Mouse (Mus musculus) hindbrain, embryonic 13.5 days (tissue): ENCODE data around the gene Dclk1. TPM values are rescaled to one million over a fixed set of nuclear protein-coding genes. Genes with fewer than 3 reads are reported as not detected.
A peak's percentile ranks its signal among the peaks of the same experiment; 100 is the strongest.

Experiments used
- ATAC-seq: fragments of 200-750 bp; cut with Nextera tagmentation; 2 replicates; pipeline ENCODE4 v1.8.0; 2017; ENCODE audit warnings: moderate TSS enrichment; ENCODE audit not compliant: low FRiP score
- H3K27ac ChIP-seq: fragments of 300-500 bp; sonication (generic); 2 replicates; pipeline ENCODE4 v1.5.1; 2015; ENCODE audit warnings: inconsistent platforms, mild to moderate bottlenecking, moderate library complexity
- H3K27me3 ChIP-seq: fragments of 300-500 bp; sonication (generic); 2 replicates; pipeline ENCODE4 v1.6.1; 2015; ENCODE audit warnings: mild to moderate bottlenecking, inconsistent platforms
- H3K36me3 ChIP-seq: fragments of 300-500 bp; sonication (generic); 2 replicates; pipeline ENCODE4 v1.6.1; 2015; ENCODE audit warnings: mild to moderate bottlenecking, inconsistent platforms
- H3K4me1 ChIP-seq: fragments of 300-500 bp; sonication (generic); replicated peaks from 2 replicates; pipeline ENCODE4 v1.6.1; 2015; ENCODE audit warnings: inconsistent platforms
- H3K4me2 ChIP-seq: fragments of 300-500 bp; sonication (generic); 2 replicates; pipeline ENCODE4 v1.6.1; 2015; ENCODE audit warnings: inconsistent platforms, mild to moderate bottlenecking, moderate library complexity
- H3K4me3 ChIP-seq: fragments of 300-500 bp; sonication (generic); 2 replicates; pipeline ENCODE4 v1.5.1; 2015; ENCODE audit warnings: mild to moderate bottlenecking, inconsistent platforms
- H3K9ac ChIP-seq: fragments of 300-500 bp; sonication (generic); 2 replicates; pipeline ENCODE4 v1.6.1; 2015; ENCODE audit warnings: mild to moderate bottlenecking, inconsistent platforms
- H3K9me3 ChIP-seq: fragments of 300-500 bp; sonication (generic); 2 replicates; pipeline ENCODE4 v1.6.1; 2016; ENCODE audit warnings: inconsistent platforms
- WGBS: fragments of 180-500 bp; shearing (Covaris S2); methylation state at CpG from one replicate; pipeline ENCODE4 v1.1.7; 2015; 5-methylcytosine and 5-hydroxymethylcytosine counted together
- polyA plus RNA-seq: library from polyadenylated mRNA; unstranded; fragments of >200 nt; fragmentation: Nextera tagmentation; extraction: Ambion mirVana; gene quantifications from 2 replicates; pipeline ENCODE4 v1.2.1, GENCODE M21; 2015

Gene Dclk1
- polyA plus RNA-seq, 1 experiment from 2014 or later, result 236 TPM

DNA sequence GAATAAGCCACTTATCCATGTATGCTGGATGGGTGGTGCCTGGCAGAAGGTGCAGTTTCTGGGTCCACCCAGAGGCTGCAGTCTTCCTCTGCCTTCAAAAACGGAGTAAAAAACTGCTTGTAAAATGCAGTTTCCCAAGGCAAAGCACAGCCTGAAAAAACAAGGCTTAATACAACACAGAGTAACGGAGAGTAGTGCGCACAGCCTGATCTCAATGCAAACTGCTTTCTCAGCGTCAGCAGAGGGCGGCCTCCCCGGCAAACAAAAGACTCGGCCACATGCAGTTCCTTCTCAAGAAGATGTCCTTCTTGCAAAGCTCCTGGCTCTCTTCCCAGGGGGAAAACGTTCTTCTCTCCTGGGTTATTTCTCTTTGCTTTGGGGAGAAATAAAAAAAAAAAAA, 300.1 kb downstream of the Dclk1 start:
- Histone ChIP-seq H3K4me1 (peaks cover 57% of the 10 kb centered on the region), H3K27me3 (no peaks in the 10 kb centered on the region), H3K4me2 (peak overlapping the region; percentile 41), H3K27ac (peak overlapping the region; percentile 87), H3K9ac (peak overlapping the region; percentile 62), H3K9me3 (no peaks in the 10 kb centered on the region), H3K4me3 (no peak overlapping the region), H3K36me3 (no peaks in the 10 kb centered on the region)
- ATAC-seq, result peak; percentile 67
- WGBS, result 5% methylated on average over 8 of the region's 8 CpGs

DNA sequence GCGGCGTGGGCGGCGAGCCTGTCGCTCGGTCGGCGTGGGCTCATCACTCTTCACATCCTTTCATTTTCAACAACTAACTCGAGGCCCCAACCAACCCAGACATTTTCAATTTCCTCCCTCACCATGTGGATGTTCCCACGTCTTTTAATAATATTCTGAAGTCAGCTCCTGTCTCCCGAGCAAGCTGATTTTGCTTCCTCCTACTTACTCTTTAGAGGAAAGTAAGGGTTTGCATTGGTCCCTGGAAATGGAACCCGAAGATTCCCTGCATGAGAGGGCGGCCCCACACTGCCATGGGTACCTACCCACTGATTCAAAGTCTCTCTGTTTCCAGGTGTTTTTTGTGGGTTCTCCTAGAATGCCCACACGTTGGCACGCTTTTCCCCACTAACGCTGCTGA, 300.8 kb downstream of the Dclk1 start:
- H3K27ac ChIP-seq, result peak overlapping the region; percentile 87
- H3K36me3 ChIP-seq, result no peaks in the 10 kb centered on the region
- no peak overlapping the region for H3K4me3 ChIP-seq
- peak overlapping the region; percentile 62 for H3K9ac ChIP-seq
- peaks cover 52% of the 10 kb centered on the region for H3K4me1 ChIP-seq
- H3K27me3 ChIP-seq, result no peaks in the 10 kb centered on the region
- ATAC-seq, result no peak
- 68% methylated on average over 16 of the region's 16 CpGs for WGBS
- no peaks in the 10 kb centered on the region for H3K9me3 ChIP-seq
- H3K4me2 ChIP-seq, result peak overlapping the region; percentile 41

DNA sequence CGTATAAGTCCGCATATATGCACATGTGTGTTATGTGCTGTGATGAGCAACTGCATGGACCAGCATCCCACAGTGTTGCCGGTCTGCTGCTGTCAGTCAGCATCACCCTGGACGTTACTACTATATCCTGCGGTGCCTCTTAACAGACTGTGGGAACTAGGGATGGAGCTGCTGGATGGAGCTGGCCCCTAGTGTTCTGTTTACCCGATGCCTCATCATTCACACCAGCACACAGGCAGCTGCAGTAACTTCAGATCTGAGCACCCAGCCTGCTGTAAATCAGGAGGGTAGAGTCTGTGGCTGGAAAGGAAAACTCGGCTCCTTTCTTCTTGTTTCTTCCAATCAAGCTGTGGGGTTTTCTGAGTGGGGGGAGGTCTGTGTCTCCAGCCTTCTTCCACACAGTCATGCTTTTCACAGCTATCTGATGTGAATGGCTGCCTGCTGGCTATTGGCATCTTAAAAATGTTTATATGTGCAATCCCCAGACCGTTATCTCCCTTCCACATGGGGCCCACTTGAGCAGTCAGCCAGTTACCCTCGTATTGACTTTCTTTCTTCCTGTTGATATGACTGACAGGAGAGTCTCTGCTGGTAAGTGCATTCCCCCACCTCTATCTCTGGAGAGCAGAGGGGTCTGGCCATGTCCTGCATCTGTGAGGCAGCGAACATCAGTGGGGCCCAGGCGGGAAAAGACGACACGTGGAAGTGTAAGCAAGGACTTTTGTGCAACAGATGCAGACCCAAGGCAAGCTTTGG, 301.9 kb downstream of the Dclk1 start:
- peaks cover 49% of the 10 kb centered on the region for H3K4me1 ChIP-seq
- H3K9me3 ChIP-seq, result no peaks in the 10 kb centered on the region
- no peaks in the 10 kb centered on the region for H3K36me3 ChIP-seq
- 57% methylated on average over 13 of the region's 13 CpGs for WGBS
- no peak overlapping the region for H3K4me3 ChIP-seq
- 0 out of 2 replicates have a peak overlapping the region, but pooled peaks have one; percentile 0 for H3K9ac ChIP-seq
- no peak overlapping the region for H3K4me2 ChIP-seq
- peak overlapping the region; percentile 87 for H3K27ac ChIP-seq
- no peaks in the 10 kb centered on the region for H3K27me3 ChIP-seq
- no peak for ATAC-seq

DNA sequence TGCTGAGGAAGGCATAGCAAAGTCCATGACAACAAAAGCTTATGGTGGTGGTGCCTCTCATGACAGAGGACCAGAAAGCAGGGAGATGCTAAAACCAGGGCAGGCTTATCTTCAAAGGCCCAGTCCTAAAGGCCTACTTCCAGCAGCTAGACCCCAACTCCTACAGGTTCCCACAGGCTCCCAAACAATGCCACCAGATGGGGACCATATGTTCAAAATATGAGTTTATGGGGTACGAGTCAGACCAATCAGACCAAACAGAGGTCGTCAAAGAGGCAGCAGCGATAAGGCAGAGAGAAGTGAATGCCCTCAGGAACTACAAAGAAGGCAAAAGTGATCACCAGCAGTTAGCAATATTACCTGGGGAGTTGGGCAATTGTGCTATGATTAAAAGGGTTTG, 303.1 kb downstream of the Dclk1 start:
- Histone ChIP-seq H3K4me1 (peaks cover 40% of the 10 kb centered on the region), H3K4me3 (no peak overlapping the region), H3K4me2 (no peak overlapping the region), H3K27me3 (no peaks in the 10 kb centered on the region), H3K27ac (no peak overlapping the region), H3K36me3 (no peaks in the 10 kb centered on the region), H3K9ac (no peak overlapping the region), H3K9me3 (no peaks in the 10 kb centered on the region)
- no peak for ATAC-seq
- 72% methylated on average over 3 of the region's 3 CpGs for WGBS

DNA sequence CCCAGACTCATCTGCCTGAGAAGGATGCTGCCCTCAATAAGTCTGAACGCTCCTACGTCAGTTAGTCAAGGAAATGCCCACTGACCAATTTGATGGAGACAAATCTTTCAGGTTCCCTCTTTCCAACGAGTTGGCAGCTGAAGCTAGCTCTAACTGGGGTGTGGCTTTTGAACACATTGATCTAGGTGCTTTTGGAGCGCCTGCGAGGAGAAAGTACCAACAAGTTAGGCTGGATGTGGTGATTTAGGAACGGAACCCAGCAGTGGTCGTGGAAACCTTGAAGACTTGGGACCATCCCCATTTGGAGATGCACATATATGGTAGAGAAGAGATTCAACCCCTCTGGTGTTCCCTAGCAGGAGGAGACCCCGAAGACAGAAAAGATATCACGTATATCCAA, 303.8 kb downstream of the Dclk1 start:
- Histone ChIP-seq H3K36me3 (no peaks in the 10 kb centered on the region), H3K27ac (no peak overlapping the region), H3K27me3 (no peaks in the 10 kb centered on the region), H3K4me3 (no peak overlapping the region), H3K9ac (no peak overlapping the region), H3K4me1 (peaks cover 40% of the 10 kb centered on the region), H3K9me3 (no peaks in the 10 kb centered on the region), H3K4me2 (no peak overlapping the region)
- WGBS, result 92% methylated on average over 9 of the region's 9 CpGs
- no peak for ATAC-seq

DNA sequence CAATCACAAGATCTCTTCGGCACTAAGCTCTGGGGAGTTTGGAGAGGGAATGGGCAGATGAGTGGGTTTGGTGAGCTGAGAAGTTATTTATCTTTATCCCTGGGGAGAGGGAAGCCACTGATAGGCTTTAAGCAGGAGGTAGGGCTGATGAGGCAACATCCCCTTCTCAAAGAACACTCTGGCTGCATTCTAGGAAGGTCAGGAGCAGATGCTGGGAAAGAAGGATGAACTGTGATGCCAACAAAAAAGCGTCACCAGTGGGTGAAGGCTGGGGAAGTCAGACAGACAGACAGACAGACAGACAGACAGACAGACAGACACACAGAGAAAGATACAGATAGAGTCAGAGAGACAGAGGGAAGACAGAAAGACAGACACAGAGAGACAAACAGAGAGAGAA, 304.9 kb downstream of the Dclk1 start:
- no peak overlapping the region for H3K4me2 ChIP-seq
- WGBS, result 73% methylated on average over 2 of the region's 2 CpGs

DNA sequence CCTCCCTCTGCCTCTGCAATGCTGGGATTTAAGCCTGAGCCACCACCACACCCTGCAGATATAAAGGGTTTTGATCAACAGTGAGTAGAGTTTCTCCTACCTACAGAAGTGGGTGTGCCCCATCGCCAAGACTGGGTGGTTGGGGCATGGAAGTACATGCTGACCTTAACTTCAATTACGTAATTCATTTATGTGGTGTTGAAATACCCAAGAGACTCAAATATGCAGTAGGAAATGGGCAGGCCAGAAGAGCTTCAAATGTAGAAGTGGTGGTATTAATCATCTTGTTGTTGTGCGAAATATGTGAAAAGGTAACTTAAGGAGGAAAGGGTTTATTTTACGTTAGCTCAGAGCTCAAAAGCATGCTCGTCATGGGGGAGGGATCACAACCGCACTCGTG, 307.2 kb downstream of the Dclk1 start:
- Histone ChIP-seq H3K9me3 (no peaks in the 10 kb centered on the region), H3K4me2 (no peak overlapping the region), H3K27ac (no peak overlapping the region), H3K4me3 (no peak overlapping the region), H3K36me3 (no peaks in the 10 kb centered on the region), H3K4me1 (peaks cover 8% of the 10 kb centered on the region), H3K27me3 (no peaks in the 10 kb centered on the region), H3K9ac (no peak overlapping the region)
- ATAC-seq, result no peak
- 91% methylated on average over 7 of the region's 7 CpGs for WGBS

More for the DNA sequence above, 304.9 kb downstream of the Dclk1 start:
- Histone ChIP-seq H3K27me3 (no peaks in the 10 kb centered on the region), H3K9ac (no peak overlapping the region), H3K36me3 (no peaks in the 10 kb centered on the region), H3K4me1 (peaks cover 31% of the 10 kb centered on the region), H3K4me3 (no peak overlapping the region), H3K27ac (no peak overlapping the region), H3K9me3 (no peaks in the 10 kb centered on the region)
- no peak for ATAC-seq

DNA sequence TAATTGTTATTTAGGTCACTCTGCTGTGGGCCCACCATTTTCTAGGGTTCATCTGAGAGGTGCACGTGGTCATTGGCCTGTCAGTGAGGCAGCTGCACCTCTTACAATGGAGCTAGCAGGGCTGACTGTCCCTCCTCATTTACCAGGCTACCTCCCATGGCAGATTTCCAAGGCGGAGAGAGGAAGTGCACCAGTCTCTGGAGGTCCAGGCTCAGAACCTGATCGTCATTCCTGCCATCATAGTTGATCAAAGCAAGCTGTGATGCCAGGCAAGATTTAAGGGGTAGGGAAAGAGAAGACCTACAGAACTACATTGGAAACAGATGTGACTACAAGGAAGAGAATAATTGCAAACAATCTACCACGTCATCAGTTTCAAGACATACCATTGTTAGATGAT, 308.8 kb downstream of the Dclk1 start:
- no peaks in the 10 kb centered on the region for H3K27me3 ChIP-seq
- no peaks in the 10 kb centered on the region for H3K9me3 ChIP-seq
- no peak overlapping the region for H3K4me3 ChIP-seq
- no peak for ATAC-seq
- H3K9ac ChIP-seq, result no peak overlapping the region
- H3K27ac ChIP-seq, result no peak overlapping the region
- H3K4me2 ChIP-seq, result no peak overlapping the region
- H3K4me1 ChIP-seq, result peaks cover 7% of the 10 kb centered on the region
- 80% methylated on average over 4 of the region's 4 CpGs for WGBS
- H3K36me3 ChIP-seq, result no peaks in the 10 kb centered on the region

DNA sequence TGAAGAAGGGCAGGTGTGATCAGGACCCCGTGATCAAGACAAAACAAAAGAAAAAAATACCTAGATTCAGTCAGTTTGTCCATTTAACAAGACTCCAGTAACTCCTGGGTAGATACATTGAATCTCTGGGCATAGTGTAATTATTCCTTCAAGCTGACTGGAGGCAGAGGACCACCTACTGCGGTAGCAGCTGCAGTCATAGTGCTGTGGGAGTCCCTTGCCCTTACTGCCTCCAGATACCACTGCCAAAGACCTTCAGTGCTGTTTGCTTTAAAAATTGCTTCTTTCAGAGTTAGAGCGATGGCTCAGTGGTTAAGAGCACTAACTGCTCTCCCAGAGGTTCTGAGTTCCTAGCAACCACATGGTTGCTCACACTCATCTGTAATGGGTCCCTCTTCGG, 309.7 kb downstream of the Dclk1 start:
- no peak overlapping the region for H3K4me2 ChIP-seq
- H3K4me3 ChIP-seq, result no peak overlapping the region
- H3K9me3 ChIP-seq, result no peaks in the 10 kb centered on the region
- H3K27me3 ChIP-seq, result no peaks in the 10 kb centered on the region
- H3K9ac ChIP-seq, result no peak overlapping the region
- no peaks in the 10 kb centered on the region for H3K36me3 ChIP-seq
- no peak overlapping the region for H3K27ac ChIP-seq
- ATAC-seq, result no peak
- 83% methylated on average over 4 of the region's 4 CpGs for WGBS
- H3K4me1 ChIP-seq, result peaks cover 6% of the 10 kb centered on the region

DNA sequence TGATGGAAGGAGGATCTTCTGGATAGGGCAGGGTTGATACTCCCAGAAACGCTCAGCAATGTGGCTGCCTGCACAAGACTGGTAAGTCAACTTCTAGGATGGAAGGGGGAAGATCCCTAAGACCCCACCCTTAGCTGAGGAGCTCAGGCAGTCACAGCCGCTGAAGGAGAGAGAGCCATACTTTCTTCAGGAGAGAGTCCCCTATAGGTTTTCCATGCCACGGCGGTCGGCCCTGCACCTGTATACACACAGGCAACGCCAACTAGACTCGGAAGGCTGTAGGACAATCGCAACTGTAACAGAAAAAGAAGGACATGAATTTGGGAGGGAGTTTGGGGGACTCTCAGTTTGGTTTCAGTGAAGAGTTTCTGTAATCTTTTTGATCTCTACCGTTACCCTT, 310.9 kb downstream of the Dclk1 start:
- Histone ChIP-seq H3K4me2 (no peak overlapping the region), H3K4me3 (no peak overlapping the region), H3K9ac (no peak overlapping the region), H3K27ac (no peak overlapping the region), H3K4me1 (no peaks in the 10 kb centered on the region), H3K27me3 (no peaks in the 10 kb centered on the region), H3K36me3 (no peaks in the 10 kb centered on the region), H3K9me3 (no peaks in the 10 kb centered on the region)
- ATAC-seq, result no peak
- whole genome bisulfite sequencing, result 93% methylated on average over 9 of the region's 9 CpGs

DNA sequence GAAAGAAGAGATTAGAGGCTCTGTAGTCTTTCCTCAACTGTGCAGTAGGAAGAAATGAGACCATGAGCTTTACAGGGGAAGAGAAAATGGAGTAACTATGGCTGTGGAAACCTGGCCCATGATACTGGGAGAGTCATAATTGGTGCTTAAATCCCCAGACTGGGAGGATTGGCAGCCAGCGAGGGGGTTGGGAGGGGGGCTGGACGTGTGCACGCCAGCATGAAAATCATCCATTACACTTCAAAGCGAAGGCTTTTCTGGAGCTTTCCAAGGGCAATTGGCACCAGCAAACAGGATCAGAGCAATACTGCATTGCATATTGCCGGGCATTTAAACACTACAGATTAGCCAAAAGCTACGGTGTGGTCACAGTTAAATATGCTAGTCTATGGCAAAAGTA, 313.7 kb downstream of the Dclk1 start:
- no peak overlapping the region for H3K9ac ChIP-seq
- ATAC-seq, result no peak
- H3K36me3 ChIP-seq, result no peaks in the 10 kb centered on the region
- 80% methylated on average over 6 of the region's 6 CpGs for WGBS
- H3K27me3 ChIP-seq, result no peaks in the 10 kb centered on the region
- H3K9me3 ChIP-seq, result no peaks in the 10 kb centered on the region
- no peak overlapping the region for H3K27ac ChIP-seq
- no peaks in the 10 kb centered on the region for H3K4me1 ChIP-seq
- H3K4me2 ChIP-seq, result no peak overlapping the region
- no peak overlapping the region for H3K4me3 ChIP-seq

DNA sequence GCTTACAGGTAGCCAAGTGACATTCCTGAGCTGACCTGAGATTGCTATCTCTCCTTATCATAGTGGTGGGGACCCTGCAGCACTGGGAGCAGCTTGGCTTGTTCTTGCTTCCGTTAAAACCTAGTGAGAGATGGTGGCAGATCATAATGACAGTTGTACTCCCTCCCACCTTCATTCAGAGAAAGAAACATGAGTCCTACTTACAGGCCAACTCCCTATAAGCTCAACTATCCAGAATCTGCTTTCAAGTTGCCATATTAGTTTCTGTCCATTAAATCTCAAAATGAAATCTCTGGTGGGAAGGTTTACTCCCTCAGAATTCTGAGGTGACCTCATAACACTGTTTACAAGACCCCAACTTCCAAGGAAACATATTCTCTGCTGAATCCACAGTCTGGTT, 316.4 kb downstream of the Dclk1 start:
- ATAC-seq, result no peak
- Histone ChIP-seq H3K36me3 (no peaks in the 10 kb centered on the region), H3K27me3 (no peaks in the 10 kb centered on the region), H3K9ac (no peak overlapping the region), H3K4me2 (no peak overlapping the region), H3K27ac (no peak overlapping the region), H3K9me3 (no peaks in the 10 kb centered on the region), H3K4me1 (no peaks in the 10 kb centered on the region), H3K4me3 (no peak overlapping the region)
- WGBS, result 74% methylated on average over 1 of the region's 1 CpGs

DNA sequence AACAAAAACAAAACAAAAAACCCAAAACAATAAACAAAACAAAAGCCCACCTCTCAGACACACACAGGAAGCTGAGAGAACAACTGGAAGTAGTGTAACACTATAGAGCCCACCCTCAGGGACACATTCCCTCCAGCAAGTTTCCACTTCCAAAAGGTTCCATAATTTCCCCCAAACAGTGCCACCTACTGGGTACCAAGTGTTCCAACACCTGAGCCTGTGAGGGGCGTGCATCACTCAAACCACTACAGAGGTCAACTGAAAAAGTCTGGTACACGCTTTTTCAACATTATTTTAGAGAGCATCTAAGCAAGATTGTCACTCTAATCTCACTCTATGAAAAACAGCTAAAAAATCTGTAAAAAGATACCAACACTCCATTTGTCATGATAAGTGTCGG, 325.3 kb downstream of the Dclk1 start:
- H3K36me3 ChIP-seq, result no peaks in the 10 kb centered on the region
- no peaks in the 10 kb centered on the region for H3K9me3 ChIP-seq
- H3K4me2 ChIP-seq, result no peak overlapping the region
- H3K4me3 ChIP-seq, result no peak overlapping the region
- no peak overlapping the region for H3K9ac ChIP-seq
- peaks cover 17% of the 10 kb centered on the region for H3K4me1 ChIP-seq
- H3K27me3 ChIP-seq, result no peaks in the 10 kb centered on the region
- WGBS, result 92% methylated on average over 3 of the region's 3 CpGs
- H3K27ac ChIP-seq, result no peak overlapping the region
- ATAC-seq, result no peak
